Mouse (Mus musculus) cerebellum, adult 18-20 months (tissue): ENCODE measurements around the gene Mtor.

Experiments used
- DNase-seq, 2 experiments: peaks; one replicate each; pipeline ENCODE4 v3.0.0; 2021

The Mtor gene

DNA sequence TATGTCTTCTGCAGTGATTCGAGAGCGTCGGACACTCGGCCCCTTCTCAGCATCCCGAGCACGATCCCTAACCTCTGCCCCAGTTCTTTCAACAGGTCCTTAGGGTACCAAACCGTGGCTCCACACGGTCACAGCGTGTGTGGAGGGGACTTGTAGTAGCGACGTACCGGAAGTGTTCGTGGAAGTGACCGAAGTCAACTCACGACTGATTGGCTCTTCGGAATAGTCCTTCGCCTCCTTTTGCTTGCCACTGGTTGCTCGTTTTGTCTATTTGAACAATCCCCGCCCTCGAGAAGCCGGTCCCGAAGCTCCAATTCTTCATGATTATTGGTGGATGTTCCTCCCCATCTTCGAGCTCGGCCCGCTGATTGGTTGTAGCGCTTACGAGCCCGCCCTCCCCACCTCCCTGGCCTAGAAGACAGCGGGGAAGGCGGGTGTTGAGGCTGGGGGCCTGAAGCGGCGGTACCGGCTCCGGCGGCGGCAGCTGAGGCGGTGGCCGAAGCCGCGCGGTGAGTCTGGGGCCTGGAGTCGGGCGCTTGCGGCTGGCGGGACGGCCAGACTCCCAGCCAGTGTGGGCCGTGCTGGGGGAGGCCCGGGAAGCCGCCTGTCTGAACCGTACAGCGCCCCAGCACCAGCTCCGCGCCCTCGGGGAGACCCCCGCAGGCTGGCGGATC, at the start of gene Mtor:
Mtor (plus strand) TSS at position 433 of the 674 bp plus-strand sequence.
- DNase-seq, result peak; percentile 92 to 98

DNA sequence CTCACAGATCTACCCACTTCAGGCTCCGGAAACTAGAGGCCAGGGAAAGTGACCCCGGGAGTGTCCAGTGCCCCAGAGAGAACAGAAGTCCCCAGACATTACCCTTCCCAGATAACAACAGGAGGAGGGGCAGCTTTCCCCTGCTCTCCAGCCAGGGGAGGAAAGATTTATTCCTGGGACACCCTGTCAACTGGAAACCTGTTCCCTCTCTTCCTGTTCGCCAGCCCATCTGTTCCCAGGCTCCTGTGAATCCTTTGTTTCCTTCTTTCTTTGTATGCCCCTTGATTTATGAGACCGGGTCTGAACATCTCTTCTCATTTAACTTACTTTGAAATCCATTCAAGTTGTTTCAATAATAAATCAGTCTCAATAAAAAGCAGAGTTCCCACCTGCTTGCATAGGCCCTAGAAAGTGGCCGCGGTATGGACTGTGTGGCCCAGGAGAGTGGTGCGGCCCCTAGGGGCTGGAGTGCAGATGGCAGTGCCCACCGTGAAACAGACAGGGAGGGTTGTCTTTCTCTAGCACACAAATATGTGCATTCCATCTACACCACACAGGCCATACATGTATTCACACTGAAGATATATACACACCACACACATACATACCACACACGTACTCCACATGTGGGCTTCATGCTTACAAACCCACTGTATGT, 48.8 kb upstream of the Mtor start:
- no peak for DNase-seq

DNA sequence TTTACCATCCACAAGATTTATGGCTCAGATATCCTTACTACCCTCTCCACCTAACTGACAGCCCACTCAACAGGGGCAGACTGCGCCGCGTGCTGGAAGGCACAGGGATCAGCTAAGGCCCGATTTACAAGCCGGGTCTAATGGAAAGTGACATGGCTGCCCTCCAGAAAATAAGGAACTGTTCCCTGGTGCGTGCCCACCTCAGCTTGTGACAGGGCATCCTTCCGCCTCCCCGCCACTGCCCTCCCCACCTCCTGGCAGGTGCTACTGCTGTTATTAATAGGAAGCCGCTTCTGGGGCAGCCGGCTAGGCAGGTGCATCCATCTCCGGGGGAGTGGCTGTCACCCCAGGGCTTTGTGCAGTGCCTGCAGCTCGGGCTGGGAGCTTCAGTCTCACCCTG, 45.0 kb upstream of the Mtor start:
- DNase-seq, result peak; percentile 30 to 34

DNA sequence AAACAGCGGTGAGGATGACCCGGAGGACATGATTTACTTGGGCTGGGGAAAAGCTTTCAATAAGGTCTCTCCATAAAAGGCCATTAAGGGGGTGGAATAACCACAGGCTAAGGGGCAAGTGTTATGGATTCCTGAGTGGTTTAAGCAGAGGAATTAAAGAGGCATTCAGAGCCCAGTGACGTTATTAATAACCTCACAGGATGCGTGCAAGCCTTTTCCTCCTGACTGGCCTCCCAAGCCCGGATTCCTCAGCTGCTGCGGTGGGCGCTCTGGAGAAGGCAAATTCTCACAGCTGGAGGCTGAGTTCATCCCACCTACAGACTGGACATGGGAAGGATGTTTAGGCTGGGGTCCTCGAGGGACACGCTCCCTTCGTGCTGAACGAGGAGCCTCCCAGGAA, 43.7 kb upstream of the Mtor start:
- no peak for DNase-seq

- no peak for DNase-seq
Measured at GRCm38 (mm10) chr4:148405255-148405788, 43.1 kb upstream of the Mtor start.

- no peak for DNase-seq
Measured at GRCm38 (mm10) chr4:148408256-148408975, 40.0 kb upstream of the Mtor start.

DNA sequence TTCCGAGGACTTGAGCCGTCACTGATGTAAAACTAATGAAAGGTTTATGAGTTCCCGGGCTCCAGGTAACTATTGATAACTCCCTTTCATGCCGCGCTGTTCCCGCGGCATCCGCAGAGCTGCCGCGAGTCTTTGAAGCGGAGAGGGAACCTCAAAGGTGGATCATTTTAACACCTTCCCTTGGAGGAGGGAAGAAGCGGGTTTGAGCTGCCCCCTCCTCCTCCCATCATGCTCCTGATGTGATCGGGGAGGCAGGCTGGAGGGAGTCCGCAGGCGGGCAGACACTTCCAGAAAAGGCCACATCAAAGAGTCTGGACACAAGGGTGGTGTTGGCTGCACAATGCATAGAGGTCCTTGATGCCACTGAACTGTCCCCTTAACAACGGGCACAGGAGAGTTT, 32.8 kb upstream of the Mtor start:
- no peak for DNase-seq

DNA sequence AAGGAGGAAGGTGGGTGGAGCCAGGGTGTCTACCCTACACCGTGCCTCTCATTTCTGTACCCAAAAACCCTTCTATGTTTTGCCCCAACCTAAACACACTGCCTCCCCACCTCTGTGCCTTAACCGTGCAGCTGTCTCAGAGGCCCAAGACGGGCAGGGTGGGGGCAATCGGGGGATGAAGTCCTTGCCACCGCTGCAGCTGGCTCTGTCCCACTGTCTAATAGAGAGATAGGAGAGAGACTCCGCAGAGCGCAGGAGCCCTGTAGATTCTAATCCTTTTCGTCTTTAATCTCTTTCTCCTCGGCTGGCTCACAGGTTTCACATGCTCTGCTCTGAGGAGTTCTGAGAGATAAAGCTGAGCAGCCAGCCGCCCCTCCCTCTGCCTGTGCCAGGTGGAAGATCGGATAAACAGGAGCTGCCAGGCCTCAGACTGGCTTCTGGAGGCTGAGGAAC, 31.3 kb upstream of the Mtor start:
- no peak for DNase-seq

DNA sequence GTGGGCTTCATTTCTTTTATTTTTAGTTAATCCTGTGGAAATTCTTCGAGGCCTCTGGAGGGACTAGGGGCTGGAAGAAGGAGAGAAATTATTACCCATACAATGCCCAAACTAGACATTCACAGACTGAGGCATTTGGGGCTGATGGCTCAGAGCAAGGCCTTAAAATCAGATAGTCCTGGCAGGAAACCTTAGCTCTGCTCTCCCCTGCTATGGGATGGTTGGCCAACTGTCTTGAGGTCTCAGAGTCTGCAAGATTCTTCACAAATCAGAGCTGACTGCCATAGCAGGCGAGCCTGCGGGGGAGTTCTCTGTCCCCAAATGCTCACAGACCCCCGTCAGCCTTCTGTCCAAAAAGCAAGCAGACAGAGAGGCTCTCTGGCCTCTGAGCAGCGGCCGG, 30.9 kb upstream of the Mtor start:
- DNase-seq, result no peak

GRCm38 (mm10) chr4:148426950-148427850, 21.2 kb upstream of the Mtor start:
- DNase-seq, result no peak

- no peak for DNase-seq
Measured at GRCm38 (mm10) chr4:148428544-148428943, 19.9 kb upstream of the Mtor start.

DNA sequence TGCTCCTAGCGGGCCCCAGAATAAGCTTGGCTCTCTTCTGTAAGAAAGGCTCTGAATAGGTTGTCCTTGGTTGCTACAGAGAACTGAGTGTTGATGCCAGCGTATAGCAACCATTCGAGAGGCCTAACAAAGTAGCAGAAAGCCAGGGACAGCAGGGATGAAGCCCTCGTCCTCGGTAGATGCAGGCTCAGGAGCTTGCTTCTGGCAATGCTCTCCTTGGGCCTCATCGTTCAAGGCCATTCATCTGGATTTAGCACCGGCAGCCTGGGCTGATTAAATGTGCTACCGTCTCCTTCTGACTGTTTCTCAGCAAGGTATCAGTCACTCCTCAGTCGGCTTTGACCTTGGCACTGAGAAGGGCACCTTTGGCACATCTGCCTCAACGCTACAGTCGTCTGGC, 19.3 kb upstream of the Mtor start:
- DNase-seq, result no peak

GRCm38 (mm10) chr4:148429686-148430085, 18.7 kb upstream of the Mtor start:
- DNase-seq, result peak; percentile 66 to 82

DNA sequence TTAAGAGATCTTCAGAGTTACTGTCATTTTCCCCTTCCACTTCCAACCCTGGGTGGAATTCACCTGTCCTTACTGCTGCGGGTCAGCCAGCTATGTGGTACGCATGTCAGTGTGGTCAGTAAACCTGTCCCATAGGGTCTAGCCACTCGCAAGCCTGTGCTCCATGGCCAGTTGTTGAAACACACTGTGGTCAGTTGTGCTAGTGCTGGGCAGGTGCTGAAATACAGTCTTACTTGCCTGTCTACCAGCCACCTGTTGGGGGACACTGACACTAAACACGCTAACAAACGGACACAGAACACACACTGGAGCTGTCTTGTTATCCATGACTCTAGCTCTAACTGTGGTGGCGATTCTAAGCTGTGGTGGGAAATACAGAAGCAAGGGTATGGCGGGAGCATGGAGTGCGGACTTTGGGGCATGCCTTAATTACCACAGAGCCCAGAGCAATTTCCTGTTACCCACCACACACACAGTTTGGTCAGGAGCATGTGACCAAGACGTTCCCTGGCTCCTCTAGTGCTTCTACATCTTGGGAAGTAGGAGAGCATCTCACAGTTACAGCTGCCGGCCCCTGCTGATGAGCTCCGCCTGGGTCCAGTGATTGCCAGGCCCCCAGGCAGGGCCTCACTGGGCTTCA, 17.4 kb upstream of the Mtor start:
- no peak for DNase-seq

DNA sequence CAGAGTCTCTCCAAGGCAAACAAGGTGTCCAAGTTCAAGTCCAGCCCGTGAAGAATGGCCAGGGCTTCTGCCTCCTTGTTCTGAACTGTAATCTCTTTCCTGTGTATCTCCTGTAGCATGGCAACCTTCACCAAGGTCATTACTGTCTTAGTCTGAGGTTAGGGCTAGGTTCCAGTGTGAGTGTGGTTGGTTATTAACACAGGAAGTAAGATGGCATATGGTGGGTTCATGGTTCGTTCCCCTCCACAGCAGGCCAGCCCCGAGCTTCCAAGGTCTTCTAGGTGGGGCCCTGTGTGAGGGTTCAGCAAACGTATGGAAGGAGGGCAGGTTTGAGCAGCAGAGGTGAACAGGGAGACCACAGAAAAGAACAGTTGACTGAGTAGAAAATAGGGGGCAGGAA, 15.9 kb upstream of the Mtor start:
- no peak for DNase-seq

DNA sequence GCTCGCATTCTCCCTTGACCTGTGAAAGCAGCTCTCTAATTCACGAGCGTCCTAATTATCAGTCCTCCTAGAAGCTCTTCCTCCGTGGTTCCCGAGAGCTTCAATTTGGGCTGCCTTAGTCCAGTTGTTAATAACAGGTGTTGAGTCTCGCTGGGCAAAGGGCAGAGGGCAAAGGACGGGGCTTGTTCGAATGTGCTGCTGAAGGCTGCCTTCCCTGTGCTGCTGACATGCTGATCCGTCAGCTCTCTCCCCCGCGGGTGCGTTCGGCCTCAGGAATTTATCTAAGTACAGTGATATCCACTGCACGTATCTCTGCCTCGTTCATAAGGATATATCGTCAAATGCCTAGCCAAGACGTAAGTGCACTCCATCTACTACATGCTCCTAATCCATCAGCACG, 15.1 kb upstream of the Mtor start:
- no peak for DNase-seq

- no peak for DNase-seq
Measured at GRCm38 (mm10) chr4:148433813-148434212, 14.6 kb upstream of the Mtor start.

GRCm38 (mm10) chr4:148434554-148434953, 13.9 kb upstream of the Mtor start:
- DNase-seq, result no peak

DNA sequence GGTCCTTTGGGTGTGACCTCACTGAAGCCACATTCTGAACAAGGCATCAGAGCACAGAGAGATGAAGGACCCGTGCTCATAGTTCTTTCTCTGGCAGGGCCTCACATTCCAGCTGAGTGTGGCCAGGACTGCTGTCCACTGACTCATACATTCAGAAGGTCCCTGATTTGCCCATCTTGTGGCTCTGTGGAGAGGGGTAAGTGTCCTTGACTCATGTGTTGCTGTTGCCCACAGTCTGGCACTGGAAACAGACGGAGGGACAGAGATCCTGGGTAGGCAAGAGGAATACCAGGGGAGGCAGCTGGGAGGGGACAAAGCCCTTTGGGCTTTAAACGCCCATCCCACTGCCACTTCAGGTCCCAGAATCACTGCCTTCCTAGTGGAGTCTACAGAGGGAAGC, 13.3 kb upstream of the Mtor start:
- DNase-seq, result no peak

GRCm38 (mm10) chr4:148435657-148436330, 12.6 kb upstream of the Mtor start:
- DNase-seq, result peak; percentile 41 to 46

GRCm38 (mm10) chr4:148441931-148442330, 6.5 kb upstream of the Mtor start:
- DNase-seq, result no peak

- no peak for DNase-seq
Measured at GRCm38 (mm10) chr4:148442598-148442997, 5.8 kb upstream of the Mtor start.
